Mouse (Mus musculus) layer of hippocampus, postnatal 10 days (tissue): ENCODE data around the gene Rab29. TPM values are rescaled to one million over a fixed set of nuclear protein-coding genes. Genes with fewer than 3 reads are reported as not detected.
A peak's percentile ranks its signal among the peaks of the same experiment; 100 is the strongest.
"Not testable (repeated sequence)": the region's sequence is repeated elsewhere in the genome, so short reads cannot be mapped to it uniquely, and the experiment has no call there.

Source experiments
- DNase-seq, 2 experiments: peaks; one replicate each; pipeline ENCODE4 v3.0.0; 2021; ENCODE audit warnings: low spot score in 2 of 2
- total RNA-seq, 2 experiments: library from RNA; stranded (reverse); gene quantifications; 2 replicates each; pipeline ENCODE4 v1.2.3; 2021

Rab29 gene
- total RNA-seq, 2 experiments from 2014 or later = 6.8 to 8.2 TPM

DNA sequence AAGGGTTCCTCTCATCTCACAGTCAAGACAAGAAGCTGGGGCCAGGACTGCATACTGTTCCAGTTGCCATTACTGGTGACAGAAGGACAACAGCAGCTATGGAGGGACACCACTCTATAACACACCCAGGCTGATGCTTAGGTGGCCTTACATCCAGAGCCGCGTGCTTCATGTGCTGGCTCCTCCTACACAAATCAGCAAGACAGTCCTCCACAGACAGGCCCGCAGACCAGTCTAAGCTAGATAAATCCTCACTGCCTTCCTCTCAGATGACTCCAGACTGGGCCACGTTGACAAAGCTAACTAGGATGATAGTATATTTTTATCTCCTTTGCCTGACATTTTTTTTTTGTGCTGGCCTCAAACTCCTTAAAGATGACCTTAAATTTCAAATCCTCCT is 5.2 kb upstream of the Rab29 start:
- no peak for DNase-seq

DNA sequence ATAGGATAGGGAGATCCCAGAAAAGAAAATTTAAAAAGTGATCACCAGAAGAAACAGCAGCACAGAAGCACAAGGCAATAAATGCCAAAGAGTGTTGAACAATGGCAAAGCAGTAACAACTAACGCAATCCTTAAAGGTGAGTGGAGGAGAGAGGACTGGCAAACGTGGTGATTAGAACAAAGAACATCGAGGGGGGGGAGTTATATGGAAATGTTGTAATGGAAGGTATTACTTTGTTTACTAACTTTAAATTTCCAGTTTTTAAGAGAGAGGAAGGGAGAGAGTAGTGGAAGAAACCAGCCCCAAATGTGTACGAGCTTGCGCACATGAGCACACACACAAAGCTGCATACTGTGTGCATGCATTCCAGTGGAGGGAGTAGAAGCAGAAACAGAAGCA is 1.4 kb upstream of the Rab29 start:
- no peak for DNase-seq

DNA sequence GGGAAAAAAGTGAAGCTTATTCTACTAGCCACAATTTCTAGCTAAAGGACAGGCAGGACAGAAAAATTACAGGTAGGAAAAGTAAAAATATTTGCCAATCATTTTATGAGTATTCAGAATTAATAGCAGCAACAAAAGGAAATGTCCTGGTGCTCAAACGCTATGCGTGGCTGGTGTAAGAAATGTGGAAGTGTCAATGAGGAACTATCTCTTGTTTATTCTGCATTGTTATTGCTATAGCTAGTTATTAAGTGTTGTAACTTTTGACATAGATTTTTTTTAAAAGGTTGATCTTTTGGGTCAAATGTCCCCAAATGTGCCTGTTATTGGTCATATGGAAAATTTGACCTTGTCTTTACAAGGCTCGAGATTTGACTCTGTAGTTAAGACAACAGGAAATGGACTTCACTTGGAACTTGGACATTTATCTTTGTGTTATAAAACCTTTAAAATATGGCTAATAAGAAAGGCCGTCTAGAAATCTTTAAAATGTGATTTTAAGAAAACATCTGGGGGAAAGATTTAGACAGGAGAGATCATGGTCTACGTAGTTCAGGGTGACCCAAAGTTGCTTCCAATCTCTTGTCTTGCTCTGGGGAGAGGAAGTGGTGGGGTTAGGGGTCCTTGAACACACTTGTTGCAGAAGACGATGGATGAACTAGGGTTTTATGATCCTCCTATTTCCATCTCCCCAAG is 572 bp upstream of the Rab29 start:
- DNase-seq = no peak

DNA sequence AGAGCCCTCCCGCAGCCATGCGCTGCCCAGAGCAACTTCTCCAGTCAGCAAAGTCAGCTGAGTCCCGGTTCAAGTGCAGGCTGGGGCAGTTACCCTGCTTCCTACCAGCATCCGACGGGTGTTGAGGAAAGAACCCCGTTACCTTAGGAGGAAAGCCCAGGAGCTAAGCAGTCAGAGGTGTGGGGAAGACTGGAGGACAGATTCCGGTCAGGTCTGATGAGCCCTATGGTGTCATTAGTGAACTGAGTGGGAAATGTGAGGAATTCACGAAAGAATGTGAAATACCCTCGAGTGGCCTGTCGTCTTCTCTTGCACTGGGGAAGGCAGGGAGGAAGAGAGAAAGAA is 894 bp downstream of the Rab29 start:
- no peak for DNase-seq

DNA sequence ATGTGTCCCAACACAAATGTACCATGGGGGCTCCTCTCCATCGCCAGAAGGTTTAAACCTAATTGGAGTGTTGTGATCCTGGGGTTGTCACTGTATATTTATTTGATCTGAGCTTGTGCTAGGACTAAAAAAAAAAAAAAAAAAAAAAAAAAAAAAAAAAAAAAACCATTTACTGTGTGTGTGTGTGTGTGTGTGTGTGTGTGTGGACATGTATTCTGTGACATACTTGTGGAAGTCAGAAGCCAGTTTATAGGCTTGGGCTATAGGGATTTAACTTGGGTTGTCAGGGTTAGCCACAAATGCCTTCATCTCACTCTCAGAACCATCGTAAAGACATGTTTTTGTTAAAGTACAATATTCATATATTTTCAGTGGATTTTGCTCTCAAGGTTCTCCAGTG is 2.5 kb downstream of the Rab29 start:
- DNase-seq = no peak

DNA sequence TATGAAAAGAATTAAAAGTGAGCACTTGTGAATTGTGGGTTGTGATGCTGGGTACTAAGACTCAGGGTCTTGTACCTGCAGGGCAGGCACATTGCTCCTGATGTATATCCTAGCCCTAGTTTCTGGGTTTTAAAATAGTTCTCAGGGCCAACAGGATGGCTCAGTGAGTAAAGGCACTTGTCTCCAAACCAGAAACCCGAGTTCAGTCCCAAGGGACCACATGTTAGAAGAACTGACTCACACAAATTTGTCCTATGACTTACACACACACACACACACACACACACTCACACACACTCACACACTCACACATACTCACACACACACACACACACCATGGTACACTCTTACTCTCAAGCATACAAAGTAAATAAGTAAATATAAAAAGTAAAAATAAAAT is 5.8 kb downstream of the Rab29 start:
- no peak for DNase-seq

DNA sequence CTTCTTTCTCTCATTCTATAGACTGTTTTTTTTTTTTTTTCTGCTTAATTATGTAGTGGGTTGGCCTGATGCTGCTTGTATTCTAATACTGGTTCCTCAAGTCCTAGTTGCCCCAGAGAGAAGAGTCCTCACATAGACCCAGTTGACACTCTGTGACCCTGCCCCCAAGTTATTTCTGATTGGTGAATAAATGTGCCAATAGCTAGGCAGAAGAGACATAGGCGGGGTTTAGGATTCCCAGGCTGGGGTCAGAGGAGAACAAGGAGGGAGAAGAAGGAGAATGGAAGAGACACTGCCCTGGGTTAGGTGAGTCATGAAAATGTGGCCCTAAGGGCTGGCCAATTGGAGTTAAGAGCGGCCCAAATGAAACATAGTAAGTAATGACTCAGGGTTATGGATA is 12.8 kb downstream of the Rab29 start:
- DNase-seq = no peak

DNA sequence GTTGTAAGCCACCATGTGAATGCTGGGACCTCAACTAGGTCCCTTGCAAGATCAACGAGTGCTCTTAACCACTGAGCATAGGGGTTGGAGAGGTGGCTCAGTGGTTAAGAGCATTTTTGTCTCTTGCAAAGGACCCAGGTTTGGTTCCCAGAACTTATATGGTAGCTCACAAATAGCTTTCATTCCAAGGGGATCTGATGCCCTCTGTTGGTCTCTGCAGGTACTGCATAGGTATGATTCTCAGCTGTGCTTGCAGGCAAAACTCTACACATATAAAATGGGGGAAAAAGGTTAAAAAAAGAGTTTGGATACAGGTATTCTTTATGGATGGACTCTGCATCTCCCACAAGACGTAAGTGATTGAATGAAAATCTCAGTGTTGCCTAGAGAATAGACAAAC is 15.8 kb downstream of the Rab29 start:
- no peak for DNase-seq

DNA sequence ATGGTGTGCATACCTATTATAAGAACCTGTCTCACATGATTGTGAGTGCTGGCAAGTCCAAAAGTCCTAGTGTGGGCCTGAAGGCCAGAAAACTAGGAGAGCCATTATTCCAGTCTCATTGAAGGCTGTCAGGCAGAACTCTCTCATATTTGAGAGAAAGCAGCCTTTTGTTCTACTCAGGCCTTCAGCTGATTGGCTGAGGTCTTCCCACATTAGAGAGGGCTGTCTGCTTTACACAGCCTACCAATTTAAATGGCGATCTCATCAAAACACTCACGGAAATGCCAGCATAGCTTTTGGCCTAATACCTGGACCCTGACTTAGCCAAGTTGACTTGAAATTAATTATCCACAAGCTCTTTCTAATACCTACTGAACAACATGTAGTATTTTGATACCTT is 19.1 kb downstream of the Rab29 start:
- DNase-seq = no peak

DNA sequence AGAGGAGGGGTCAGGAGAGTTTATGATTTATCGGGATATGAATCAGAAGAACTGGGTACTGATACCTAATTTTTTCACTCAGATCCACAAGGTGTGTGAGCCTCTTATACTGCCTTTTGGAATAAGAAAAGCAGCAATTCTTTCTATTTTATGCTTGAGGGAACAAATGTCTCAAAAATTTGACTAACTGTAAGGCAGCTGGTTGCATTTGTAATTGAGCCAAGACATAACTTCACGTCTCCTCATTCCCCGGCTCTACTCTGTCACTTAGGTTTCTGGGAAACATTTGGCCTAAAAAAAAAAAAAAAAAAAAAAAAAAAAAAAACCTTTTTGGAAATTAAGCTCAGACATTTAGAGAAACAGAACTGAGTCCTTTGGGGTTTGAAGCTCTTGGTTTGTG is 19.6 kb downstream of the Rab29 start:
- no peak for DNase-seq

DNA sequence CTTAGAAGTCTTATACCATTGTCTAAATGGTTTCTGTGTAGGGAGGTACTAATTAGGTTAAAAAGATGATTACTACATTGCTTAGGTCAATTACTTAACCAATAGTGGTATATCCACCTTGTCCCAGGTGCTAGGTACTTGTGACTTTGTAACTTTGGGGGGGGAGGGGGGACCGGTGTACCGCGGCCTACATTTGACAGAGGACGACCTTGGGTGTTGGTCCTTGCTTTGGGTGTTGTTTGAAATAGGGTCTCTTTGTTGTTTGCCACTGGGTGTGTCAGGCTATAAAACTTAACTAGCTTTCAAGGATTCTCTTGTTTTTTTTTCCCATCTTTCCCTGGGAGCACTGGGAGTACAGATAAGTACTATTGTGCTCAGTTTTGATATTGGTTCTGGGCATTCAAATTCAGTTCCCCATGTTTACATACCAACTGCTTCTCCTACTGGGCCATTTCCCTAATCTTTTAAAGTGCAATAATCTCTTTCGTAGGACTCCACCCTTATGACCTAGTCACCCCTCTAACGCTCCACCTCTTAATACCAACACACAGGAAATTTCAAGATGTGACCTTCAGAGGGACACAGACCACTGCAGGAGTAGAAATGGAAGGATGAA is 23.1 kb downstream of the Rab29 start:
- no peak for DNase-seq

DNA sequence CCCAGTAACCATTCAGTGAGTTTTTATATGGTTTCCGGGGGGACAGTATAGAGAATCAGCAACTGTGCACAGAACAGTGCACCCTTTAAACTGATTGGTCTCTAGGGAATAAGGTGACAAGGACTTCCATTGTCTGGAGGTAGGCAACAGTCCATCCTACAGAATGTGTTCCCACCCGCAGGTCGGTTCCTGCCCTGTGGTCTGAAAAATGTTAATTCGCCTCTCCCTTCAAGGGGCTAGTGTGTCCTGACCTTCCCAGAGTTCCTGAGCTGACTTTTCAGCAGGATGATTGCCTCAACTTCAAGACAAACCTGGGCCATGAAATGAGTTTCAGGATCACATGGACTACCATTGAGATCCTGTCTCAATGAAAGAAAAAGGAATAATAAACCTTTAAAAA is 24.4 kb downstream of the Rab29 start:
- DNase-seq = no peak

DNA sequence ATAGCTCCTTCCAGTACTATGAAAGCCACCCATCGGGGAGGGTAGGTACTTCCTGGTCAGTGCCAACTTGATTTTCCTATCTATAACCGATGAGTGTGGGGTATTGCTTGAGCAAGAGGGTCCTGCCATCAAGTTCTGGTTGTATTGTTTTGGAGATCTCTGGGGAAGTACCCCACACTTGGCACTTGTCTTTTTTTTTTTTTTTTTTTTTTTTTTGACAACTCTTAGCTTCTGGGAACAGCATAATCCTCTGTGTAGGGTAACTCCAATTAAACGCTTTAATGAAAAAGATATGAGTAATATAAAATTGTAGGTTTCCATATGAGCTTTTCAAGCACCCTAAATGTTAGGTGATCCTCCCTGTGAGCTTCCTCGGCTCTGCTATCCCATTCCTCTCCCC is 35.7 kb downstream of the Rab29 start:
- no peak for DNase-seq

DNA sequence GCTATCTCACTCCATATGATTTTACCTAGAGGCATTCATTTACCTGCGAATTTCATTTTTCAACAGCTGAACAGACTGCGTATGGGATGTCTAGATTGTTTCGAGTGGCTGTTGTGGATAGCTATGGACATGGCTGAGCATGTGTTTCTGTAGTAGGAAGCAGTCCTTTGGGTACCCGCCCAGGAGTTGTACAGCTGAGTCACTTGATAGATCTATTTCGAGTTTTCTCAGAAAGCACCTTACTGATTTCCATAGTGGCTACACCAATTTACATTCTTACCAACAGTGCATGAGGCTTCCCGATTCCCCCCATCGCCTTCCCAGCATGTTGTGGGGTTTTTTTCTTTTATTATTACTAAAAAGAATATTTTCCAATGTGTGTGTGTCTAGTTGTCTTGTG is 36.2 kb downstream of the Rab29 start:
- no peak for DNase-seq

DNA sequence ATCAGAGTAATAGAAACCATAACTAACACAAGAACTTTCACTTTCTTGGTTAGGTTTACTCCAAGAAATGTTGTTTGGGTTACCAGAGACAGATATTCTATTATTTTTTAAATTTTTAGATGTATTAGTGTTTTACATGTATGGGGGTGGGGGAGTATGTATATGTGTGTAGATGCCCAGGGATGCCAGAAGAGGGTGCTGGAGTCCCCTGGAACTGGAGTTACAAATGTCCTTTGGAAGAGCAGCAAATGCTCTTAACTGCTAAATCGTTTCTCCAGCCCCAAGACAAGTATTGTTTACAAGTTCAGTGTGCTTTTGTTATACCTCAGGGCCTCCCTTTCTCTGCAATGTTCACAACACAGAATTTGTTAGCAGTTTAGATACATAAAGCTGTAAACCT is 38.5 kb downstream of the Rab29 start:
- peak; percentile 15 to 26 for DNase-seq

DNA sequence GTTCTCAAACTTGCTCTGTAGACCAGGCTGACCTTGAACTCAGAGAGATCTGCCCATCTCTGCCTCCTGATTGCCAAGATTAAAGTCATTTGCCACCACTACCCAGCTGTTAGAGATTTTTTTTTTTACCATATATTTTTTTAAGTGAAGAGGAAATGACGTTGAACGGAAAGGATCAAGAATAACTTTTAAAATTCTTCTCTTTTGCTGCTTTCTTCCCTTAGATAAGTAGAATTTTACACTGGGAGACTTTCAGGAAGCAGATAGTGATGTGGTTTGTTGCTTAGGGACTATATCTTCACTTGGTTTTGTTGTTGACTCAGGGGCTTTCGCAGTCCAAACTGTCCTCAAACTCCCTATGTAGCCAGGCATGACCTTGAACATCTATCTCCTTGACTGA is 41.4 kb downstream of the Rab29 start:
- no peak for DNase-seq

DNA sequence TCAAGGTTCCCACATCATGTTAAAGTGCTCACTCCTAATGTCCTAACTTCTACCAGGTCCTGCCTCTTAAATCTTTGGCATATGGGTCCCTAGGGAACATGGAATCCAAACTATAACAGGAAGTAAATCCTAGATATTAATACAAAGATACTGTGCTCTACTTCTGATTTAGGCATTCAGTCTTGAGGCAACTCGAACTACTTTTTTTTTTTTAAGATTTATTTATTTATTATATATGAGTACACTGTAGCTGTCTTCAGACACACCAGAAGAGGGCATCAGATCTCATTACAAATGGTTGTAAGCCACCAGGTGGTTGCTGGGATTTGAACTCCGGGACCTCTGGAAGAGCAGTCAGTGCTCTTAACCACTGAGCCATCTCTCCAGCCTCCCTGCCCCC is 42.2 kb downstream of the Rab29 start:
- DNase-seq = not testable (repeated sequence)

DNA sequence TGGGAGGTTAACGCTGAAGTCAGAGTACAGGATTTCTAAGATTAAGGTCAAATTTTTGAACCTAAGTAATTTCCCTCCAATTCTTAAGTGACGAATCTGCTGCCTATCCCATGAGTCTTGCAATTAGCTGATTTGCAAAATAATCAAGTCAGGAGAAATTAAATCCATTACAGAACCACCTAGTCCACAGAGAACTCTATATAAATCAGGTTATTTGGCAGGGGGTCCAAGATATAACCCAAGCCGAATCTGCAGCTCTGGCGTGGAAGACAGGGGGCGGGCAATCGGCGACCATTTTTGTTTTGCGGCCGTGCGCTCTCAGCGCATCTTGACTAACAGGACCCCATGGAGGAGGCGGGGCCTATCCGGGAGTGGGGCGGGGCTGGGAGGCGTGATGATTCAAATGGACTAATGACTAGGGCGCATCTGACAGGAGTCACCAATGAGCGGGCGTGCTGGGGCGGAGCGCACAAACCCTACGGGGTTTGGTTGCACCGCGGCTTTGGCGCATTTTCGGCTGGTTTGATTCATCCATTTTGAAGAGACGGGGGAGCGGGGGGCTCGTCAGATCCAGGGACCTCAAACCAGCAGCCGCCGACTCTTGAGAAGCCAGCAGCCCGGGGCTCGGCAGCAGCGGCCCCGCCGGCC is 43.1 kb downstream of the Rab29 start, which contains the start of gene Nucks1:
TSS of gene Nucks1 (plus strand) at position 534 of the 648 bp plus-strand sequence.
- peak; percentile 99 for DNase-seq

DNA sequence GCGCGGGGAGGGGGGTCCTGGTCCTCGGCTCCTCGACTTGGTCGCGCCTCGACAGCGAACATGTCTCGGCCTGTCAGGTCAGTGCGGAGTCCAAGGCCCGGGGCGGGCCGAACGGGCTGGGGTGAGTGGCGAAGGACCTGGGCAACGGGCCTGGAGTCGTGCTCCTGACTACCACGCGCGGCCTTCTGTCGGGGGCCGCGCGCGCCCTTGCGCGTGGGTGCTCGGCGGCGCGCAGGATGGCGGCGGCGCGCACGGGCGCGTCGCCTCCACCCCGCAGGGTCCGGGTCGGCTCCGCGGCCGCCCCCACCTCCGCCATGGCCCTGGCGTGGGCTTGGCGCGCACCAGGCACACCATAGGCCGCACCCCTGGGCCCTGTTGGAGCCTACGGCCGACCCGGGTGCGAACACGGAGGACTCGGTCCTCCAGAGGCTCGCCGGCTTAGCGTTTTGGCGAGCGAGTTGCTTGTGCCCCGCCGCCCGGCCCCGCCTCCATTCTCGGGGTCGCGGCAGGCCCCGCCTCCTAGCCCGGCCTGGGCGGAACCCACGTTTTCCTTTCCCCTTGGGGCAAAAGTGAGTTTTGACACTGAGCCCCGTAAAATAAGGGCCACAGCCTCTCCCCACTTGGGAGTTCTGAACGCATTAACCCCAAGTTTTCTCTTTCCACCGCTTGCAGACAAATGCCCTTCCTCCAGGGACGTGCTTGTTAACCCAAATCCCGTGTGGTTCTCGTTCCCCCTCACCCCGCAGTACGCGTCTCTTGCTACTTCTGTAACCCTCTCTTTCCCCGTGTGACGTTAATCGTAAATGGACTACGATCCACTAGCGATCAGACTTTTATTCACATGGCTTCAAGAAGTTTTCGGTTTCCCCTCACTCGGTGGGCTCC is 43.9 kb downstream of the Rab29 start:
- peak; percentile 76 to 82 for DNase-seq

DNA sequence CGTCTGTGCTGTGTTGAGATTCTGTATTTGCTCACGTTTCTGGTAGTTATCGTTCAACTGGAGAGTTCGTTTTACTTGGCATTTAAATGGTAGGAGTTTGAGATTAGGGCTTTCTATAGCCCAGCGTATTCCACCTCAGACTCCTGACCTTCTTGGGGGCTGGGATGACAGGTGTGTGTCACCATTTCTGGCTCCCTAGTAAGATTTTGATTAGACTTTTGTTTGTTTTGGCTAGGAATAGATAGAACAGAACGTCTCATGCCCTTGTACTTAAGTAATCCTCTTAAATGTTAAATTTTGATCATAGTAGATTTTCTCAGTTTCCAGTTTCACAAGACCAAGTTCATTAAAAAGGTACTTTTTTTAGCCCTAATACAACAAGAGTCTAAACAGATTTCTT is 50.6 kb downstream of the Rab29 start:
- DNase-seq = no peak

DNA sequence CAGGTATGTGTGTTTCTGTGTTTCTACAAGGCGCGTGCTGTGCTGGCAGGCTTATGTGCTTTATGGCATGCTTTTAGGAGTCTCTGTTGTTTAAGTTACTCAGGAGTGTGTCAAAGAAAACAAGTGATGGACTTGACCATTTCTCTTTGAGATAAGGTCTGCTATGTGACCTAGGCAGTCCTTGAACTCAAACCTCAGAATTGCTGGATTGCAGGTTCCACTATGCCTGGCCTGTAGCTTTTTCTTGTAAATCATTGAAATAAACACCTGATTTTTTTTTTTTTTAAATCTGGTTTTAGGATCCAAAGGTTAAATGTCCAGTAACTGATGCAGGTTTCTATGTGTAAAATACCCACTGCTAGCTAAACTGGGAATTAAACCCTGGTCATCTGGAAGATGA is 52.0 kb downstream of the Rab29 start:
- DNase-seq = no peak

DNA sequence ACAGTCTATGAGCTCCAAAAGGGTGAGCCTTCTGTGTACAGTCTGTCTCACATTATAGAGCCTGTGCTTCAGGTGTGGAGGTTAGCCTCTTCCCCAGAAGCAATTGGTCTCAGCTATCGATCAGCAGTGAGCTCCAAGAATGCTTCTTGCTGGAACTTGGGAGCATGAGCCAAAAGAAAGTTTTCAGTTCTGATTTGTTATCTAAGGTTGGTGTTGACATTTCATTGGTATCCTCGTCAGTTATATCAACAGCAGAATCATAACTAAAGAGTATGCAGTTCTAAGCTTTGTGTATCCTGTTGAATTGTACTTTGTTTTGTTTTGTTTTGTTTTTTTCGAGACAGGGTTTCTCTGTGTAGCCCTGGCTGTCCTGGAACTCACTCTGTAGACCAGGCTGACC is 55.1 kb downstream of the Rab29 start:
- DNase-seq = no peak
